Mouse (Mus musculus) megakaryocyte, embryonic 14.5 days (primary cell): ENCODE data around the gene Odf3l1.

Experiments used
- FLI1 ChIP-seq: IDR thresholded peaks from 2 replicates; pipeline ENCODE4 v1.6.1; 2012; ENCODE audit warnings: low read length, inconsistent platforms, mixed read lengths
- GATA1 ChIP-seq: IDR thresholded peaks from 3 replicates; pipeline ENCODE4 v1.6.1; 2012; ENCODE audit warnings: mixed read lengths, low read length, inconsistent platforms, borderline replicate concordance

- no peak for TF ChIP-seq GATA1
- no peak for TF ChIP-seq FLI1
Observed at GRCm38 (mm10) chr9:56891517-56892011, 27.1 kb upstream of the Odf3l1 start.
